Mouse (Mus musculus): Measurements from ENCODE around the gene Thop1.
"Not testable (repeated sequence)": the region's sequence is repeated elsewhere in the genome, so short reads cannot be mapped to it uniquely, and the experiment has no call there.

Gene Thop1

GRCm38 (mm10) chr10:81069836-81070235 is at the start of gene Thop1:
TSS of gene Thop1 (plus strand) at chr10:81070035.
- peak; percentile 100 for DNase-seq (ENCODE audit: low read depth, low spot score)

GRCm38 (mm10) chr10:81020207-81020606 is 49.6 kb upstream of the Thop1 start:
- DNase-seq (ENCODE audit: low read depth, low spot score) = no peak

- DNase-seq (ENCODE audit: low read depth, low spot score) = no peak
Observed at GRCm38 (mm10) chr10:81021547-81022110, 48.2 kb upstream of the Thop1 start.

GRCm38 (mm10) chr10:81022744-81023143 is 47.1 kb upstream of the Thop1 start:
- no peak for DNase-seq (ENCODE audit: low read depth, low spot score)

- no peak for DNase-seq (ENCODE audit: low read depth, low spot score)
Observed at GRCm38 (mm10) chr10:81024346-81024937, 45.4 kb upstream of the Thop1 start.

GRCm38 (mm10) chr10:81025047-81025621 is 44.7 kb upstream of the Thop1 start:
- DNase-seq (ENCODE audit: low read depth, low spot score) = no peak

- no peak for DNase-seq (ENCODE audit: low read depth, low spot score)
Observed at GRCm38 (mm10) chr10:81025639-81026275, 44.1 kb upstream of the Thop1 start, which contains the start of gene Diras1. TSS of gene Diras1 (minus strand) at chr10:81025662.

GRCm38 (mm10) chr10:81026857-81027256 is 43.0 kb upstream of the Thop1 start:
- DNase-seq (ENCODE audit: low read depth, low spot score) = no peak

GRCm38 (mm10) chr10:81027331-81027730 is 42.5 kb upstream of the Thop1 start:
- peak; percentile 79 for DNase-seq (ENCODE audit: low read depth, low spot score)

- DNase-seq (ENCODE audit: low read depth, low spot score) = no peak
Observed at GRCm38 (mm10) chr10:81028219-81028618, 41.6 kb upstream of the Thop1 start.

GRCm38 (mm10) chr10:81029031-81029430 is 40.8 kb upstream of the Thop1 start:
- DNase-seq (ENCODE audit: low read depth, low spot score) = no peak

GRCm38 (mm10) chr10:81033586-81033985 is 36.2 kb upstream of the Thop1 start:
- no peak for DNase-seq (ENCODE audit: low read depth, low spot score)

- no peak for DNase-seq (ENCODE audit: low read depth, low spot score)
Observed at GRCm38 (mm10) chr10:81036251-81036650, 33.6 kb upstream of the Thop1 start.

- DNase-seq (ENCODE audit: low read depth, low spot score) = peak; percentile 98
Observed at GRCm38 (mm10) chr10:81036988-81037580, 32.8 kb upstream of the Thop1 start, which contains the start of gene Slc39a3. TSS of gene Slc39a3 (minus strand) at chr10:81037426.

GRCm38 (mm10) chr10:81041458-81042175 is 28.2 kb upstream of the Thop1 start:
- DNase-seq (ENCODE audit: low read depth, low spot score) = peak; percentile 44

- DNase-seq (ENCODE audit: low read depth, low spot score) = not testable (repeated sequence)
Observed at GRCm38 (mm10) chr10:81045246-81045645, 24.6 kb upstream of the Thop1 start.

- DNase-seq (ENCODE audit: low read depth, low spot score) = no peak
Observed at GRCm38 (mm10) chr10:81050645-81051044, 19.2 kb upstream of the Thop1 start.

- no peak for DNase-seq (ENCODE audit: low read depth, low spot score)
Observed at GRCm38 (mm10) chr10:81051133-81051532, 18.7 kb upstream of the Thop1 start.

GRCm38 (mm10) chr10:81052577-81052976 is 17.3 kb upstream of the Thop1 start:
- DNase-seq (ENCODE audit: low read depth, low spot score) = no peak

- DNase-seq (ENCODE audit: low read depth, low spot score) = no peak
Observed at GRCm38 (mm10) chr10:81055169-81055568, 14.7 kb upstream of the Thop1 start.

- not testable (repeated sequence) for DNase-seq (ENCODE audit: low read depth, low spot score)
Observed at GRCm38 (mm10) chr10:81055802-81056340, 14.0 kb upstream of the Thop1 start.
